Mouse (Mus musculus) limb, embryonic 14.5 days (tissue): ENCODE data around the gene Olfr571. TPM values are rescaled to one million over a fixed set of nuclear protein-coding genes. Genes with fewer than 3 reads are reported as not detected.

ENCODE experiments used
- ATAC-seq: fragments of 200-750 bp; cut with Nextera tagmentation; 2 replicates; pipeline ENCODE4 v1.8.0; 2017; ENCODE audit warnings: low read depth, moderate number of reproducible peaks, moderate TSS enrichment; ENCODE audit not compliant: low FRiP score
- DNase-seq: peaks from one replicate; pipeline ENCODE4 v3.0.0-alpha.2; 2015; ENCODE audit warnings: low spot score
- H3K27ac ChIP-seq: fragments of 300-500 bp; sonication (generic); replicated peaks from 2 replicates; pipeline ENCODE4 v1.5.1; 2014; ENCODE audit warnings: low read depth, mild to moderate bottlenecking, low read length, moderate library complexity, mixed read lengths
- H3K27me3 ChIP-seq: fragments of 300-500 bp; sonication (generic); 2 replicates; pipeline ENCODE4 v1.6.1; 2014; ENCODE audit warnings: low read length, mixed read lengths; ENCODE audit not compliant: control insufficient read depth, insufficient read depth
- H3K36me3 ChIP-seq: fragments of 300-500 bp; sonication (generic); 2 replicates; pipeline ENCODE4 v1.6.1; 2014; ENCODE audit warnings: mild to moderate bottlenecking, low read length, moderate library complexity, mixed read lengths; ENCODE audit not compliant: control insufficient read depth, insufficient read depth
- H3K4me1 ChIP-seq: fragments of 300-500 bp; sonication (generic); 2 replicates; pipeline ENCODE4 v1.6.1; 2014; ENCODE audit warnings: antibody characterized with exemption, low read length, mixed read lengths; ENCODE audit not compliant: control insufficient read depth, insufficient read depth
- H3K4me2 ChIP-seq: fragments of 300-500 bp; sonication (generic); replicated peaks from 2 replicates; pipeline ENCODE4 v1.6.1; 2014; ENCODE audit warnings: low read depth, mild to moderate bottlenecking, low read length, moderate library complexity; ENCODE audit not compliant: severe bottlenecking
- H3K4me3 ChIP-seq: fragments of 300-500 bp; sonication (generic); replicated peaks from 2 replicates; pipeline ENCODE4 v1.5.1; 2014; ENCODE audit warnings: low read length
- H3K9ac ChIP-seq: fragments of 300-500 bp; sonication (generic); 2 replicates; pipeline ENCODE4 v1.6.1; 2014; ENCODE audit warnings: mild to moderate bottlenecking, low read depth, low read length, moderate library complexity; ENCODE audit not compliant: severe bottlenecking
- H3K9me3 ChIP-seq: fragments of 300-500 bp; sonication (generic); 2 replicates; pipeline ENCODE4 v1.6.1; 2016; ENCODE audit warnings: low read length; ENCODE audit not compliant: control insufficient read depth
- POLR2A ChIP-seq: fragments of 200-500 bp; IDR thresholded peaks from 2 replicates; pipeline ENCODE4 v1.8.0; 2012; ENCODE audit warnings: inconsistent platforms, mild to moderate bottlenecking, moderate library complexity, borderline replicate concordance; ENCODE audit not compliant: insufficient read depth, insufficient read length; ENCODE audit errors: extremely low read depth
- WGBS: fragments of 180-500 bp; shearing (Covaris S2); extraction: QIAGEN DNeasy Blood & Tissue Kit; methylation state at CpG from one replicate; pipeline ENCODE4 v1.1.7; 2014; 5-methylcytosine and 5-hydroxymethylcytosine counted together
- polyA plus RNA-seq, 2 experiments: library from polyadenylated mRNA; depleted of rRNA in 1 of 2; stranded (reverse) in 1 of 2; unstranded in 1 of 2; fragments of >200 nt; fragmentation: Nextera tagmentation in 1 of 2; extraction: Ambion mirVana in 1 of 2; gene quantifications; 2 replicates each; pipeline versions ENCODE4 v1.2.1 to v1.2.3; 2012 to 2014

The Olfr571 gene
- polyA plus RNA-seq, 2 experiments = not detected

GRCm38 (mm10) chr7:102948167-102948566 is 30.8 kb upstream of the Olfr571 start, which contains the start of gene Olfr574:
TSS of gene Olfr574 (plus strand) at chr7:102948467.
- 79% methylated on average over 1 of the region's 1 CpGs for WGBS
- DNase-seq = no peak
- H3K4me3 ChIP-seq = no peak within 1 kb of the TSS
- no peaks in the 10 kb centered on the region for H3K4me1 ChIP-seq
- ATAC-seq = no peak
- no peak within 1 kb of the TSS for H3K27ac ChIP-seq
- H3K27me3 ChIP-seq = no peaks in the 10 kb centered on the region
- no peak for TF ChIP-seq POLR2A
- no peak within 1 kb of the TSS for H3K9ac ChIP-seq
- no peak within 1 kb of the TSS for H3K4me2 ChIP-seq
- H3K9me3 ChIP-seq = no peaks in the 10 kb centered on the region
- no peaks in the 10 kb centered on the region for H3K36me3 ChIP-seq

DNA sequence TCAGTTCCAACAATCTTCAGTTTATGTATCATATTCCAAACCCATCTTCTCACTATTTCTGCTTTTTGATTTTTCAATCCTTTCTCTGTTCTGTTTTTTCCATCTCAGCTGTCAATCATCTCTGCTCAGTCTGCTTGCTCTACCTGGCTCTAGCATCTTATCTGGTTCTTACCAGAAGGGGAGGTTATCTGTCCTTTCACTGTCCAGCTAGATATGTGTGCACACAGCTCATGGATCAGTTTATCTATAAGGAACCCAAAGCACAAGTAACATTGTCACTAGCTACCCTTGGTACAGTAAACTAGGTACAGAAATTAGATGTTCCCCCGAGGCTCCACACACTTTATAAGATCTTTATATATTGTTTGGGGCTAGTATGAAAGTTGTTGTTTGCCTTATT is 26.1 kb upstream of the Olfr571 start:
- Histone ChIP-seq H3K4me3 (no peak overlapping the region), H3K27me3 (no peaks in the 10 kb centered on the region), H3K27ac (no peak overlapping the region), H3K9ac (no peak overlapping the region), H3K4me2 (no peak overlapping the region), H3K4me1 (no peaks in the 10 kb centered on the region), H3K9me3 (no peaks in the 10 kb centered on the region), H3K36me3 (no peaks in the 10 kb centered on the region)
- ATAC-seq (no peak), DNase-seq (no peak)
- WGBS = 74% methylated on average over 1 of the region's 1 CpGs
- no peak for TF ChIP-seq POLR2A

- H3K36me3 ChIP-seq = no peaks in the 10 kb centered on the region
- ATAC-seq = no peak
- WGBS = 82% methylated on average over 2 of the region's 2 CpGs
- no peaks in the 10 kb centered on the region for H3K9me3 ChIP-seq
- H3K27ac ChIP-seq = no peak within 1 kb of the TSS
- no peaks in the 10 kb centered on the region for H3K4me1 ChIP-seq
- no peak within 1 kb of the TSS for H3K4me2 ChIP-seq
- no peaks in the 10 kb centered on the region for H3K27me3 ChIP-seq
- DNase-seq = no peak
- TF ChIP-seq POLR2A = no peak
- H3K4me3 ChIP-seq = no peak within 1 kb of the TSS
- no peak within 1 kb of the TSS for H3K9ac ChIP-seq
These were observed 25.1 kb upstream of the Olfr571 start, which contains the start of gene Olfr573-ps1 for GRCm38 (mm10) chr7:102942475-102942874. TSS of gene Olfr573-ps1 (minus strand) at chr7:102942575.

GRCm38 (mm10) chr7:102927105-102927504 is 9.8 kb upstream of the Olfr571 start:
- ATAC-seq = no peak
- WGBS = 68% methylated on average over 3 of the region's 3 CpGs

GRCm38 (mm10) chr7:102924109-102924508 is 6.8 kb upstream of the Olfr571 start, which contains the start of gene Olfr572:
TSS of gene Olfr572 (plus strand) at chr7:102924409.
- 63% methylated on average over 1 of the region's 1 CpGs for WGBS
- H3K27me3 ChIP-seq = no peaks in the 10 kb centered on the region
- no peak for DNase-seq
- H3K36me3 ChIP-seq = no peaks in the 10 kb centered on the region
- no peak within 1 kb of the TSS for H3K9ac ChIP-seq
- no peak within 1 kb of the TSS for H3K4me3 ChIP-seq
- no peaks in the 10 kb centered on the region for H3K4me1 ChIP-seq
- TF ChIP-seq POLR2A = no peak
- H3K4me2 ChIP-seq = no peak within 1 kb of the TSS
- H3K9me3 ChIP-seq = no peaks in the 10 kb centered on the region
- no peak for ATAC-seq
- no peak within 1 kb of the TSS for H3K27ac ChIP-seq

More at GRCm38 (mm10) chr7:102927105-102927504, 9.8 kb upstream of the Olfr571 start:
- no peak overlapping the region for H3K4me3 ChIP-seq
- no peak for DNase-seq
- no peak overlapping the region for H3K27ac ChIP-seq
- no peaks in the 10 kb centered on the region for H3K9me3 ChIP-seq
- no peak overlapping the region for H3K4me2 ChIP-seq
- H3K27me3 ChIP-seq = no peaks in the 10 kb centered on the region
- H3K4me1 ChIP-seq = no peaks in the 10 kb centered on the region
- no peak overlapping the region for H3K9ac ChIP-seq
- no peaks in the 10 kb centered on the region for H3K36me3 ChIP-seq
- TF ChIP-seq POLR2A = no peak

DNA sequence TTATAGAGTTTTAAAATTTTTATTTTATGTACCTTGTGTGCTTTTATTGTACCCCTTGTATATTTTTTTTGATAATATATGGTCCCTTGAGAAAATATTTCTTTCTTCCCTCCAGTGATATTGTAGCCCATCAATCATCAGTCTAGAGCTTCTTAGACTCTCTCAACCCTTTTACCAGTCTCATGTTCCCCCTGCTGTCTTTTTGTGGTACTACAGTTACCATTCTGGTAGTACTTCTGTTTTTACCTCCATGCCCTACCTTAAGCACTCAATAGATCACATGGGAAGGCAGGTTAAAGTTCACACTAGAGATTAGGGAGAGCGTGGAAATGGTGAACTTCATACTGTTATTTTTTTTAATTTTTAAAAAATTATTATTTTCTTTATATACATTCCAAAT is 2.3 kb upstream of the Olfr571 start:
- WGBS = 10% methylated on average over 1 of the region's 1 CpGs
- DNase-seq (peak; percentile 80), ATAC-seq (peak; percentile 30; the same call in 1 of the 2 replicates)
- TF ChIP-seq POLR2A = no peak
- H3K36me3 ChIP-seq = no peaks in the 10 kb centered on the region
- no peak overlapping the region for H3K4me2 ChIP-seq
- no peaks in the 10 kb centered on the region for H3K9me3 ChIP-seq
- no peak overlapping the region for H3K9ac ChIP-seq
- no peak overlapping the region for H3K4me3 ChIP-seq
- H3K27ac ChIP-seq = no peak overlapping the region
- no peaks in the 10 kb centered on the region for H3K4me1 ChIP-seq
- no peaks in the 10 kb centered on the region for H3K27me3 ChIP-seq
